Mouse (Mus musculus): ENCODE measurements around the gene Cckbr.

Gene Cckbr

GRCm38 (mm10) chr7:105425424-105426043 lies at the start of gene Cckbr:
Gene Cckbr (plus strand): TSS chr7:105425731.
- DNase-seq (ENCODE audit: low spot score): no peak

GRCm38 (mm10) chr7:105380329-105380728 lies 45.2 kb upstream of the Cckbr start:
- DNase-seq (ENCODE audit: low spot score): no peak

- DNase-seq (ENCODE audit: low spot score): no peak
Observed at GRCm38 (mm10) chr7:105387696-105388095, 37.8 kb upstream of the Cckbr start.

- DNase-seq (ENCODE audit: low spot score): no peak
Observed at GRCm38 (mm10) chr7:105390236-105390635, 35.3 kb upstream of the Cckbr start.

- no peak for DNase-seq (ENCODE audit: low spot score)
Observed at GRCm38 (mm10) chr7:105394606-105395005, 30.9 kb upstream of the Cckbr start.

- no peak for DNase-seq (ENCODE audit: low spot score)
Observed at GRCm38 (mm10) chr7:105395131-105395820, 30.3 kb upstream of the Cckbr start.

GRCm38 (mm10) chr7:105396126-105396525 lies 29.4 kb upstream of the Cckbr start:
- DNase-seq (ENCODE audit: low spot score): no peak

- no peak for DNase-seq (ENCODE audit: low spot score)
Observed at GRCm38 (mm10) chr7:105399058-105399934, 26.2 kb upstream of the Cckbr start.

GRCm38 (mm10) chr7:105399935-105400624 lies 25.5 kb upstream of the Cckbr start, which contains the start of gene Fam160a2:
Gene Fam160a2 (minus strand): TSS chr7:105400054.
- DNase-seq (ENCODE audit: low spot score): peak; percentile 99

GRCm38 (mm10) chr7:105404268-105404667 lies 21.3 kb upstream of the Cckbr start, which contains the start of gene Cnga4:
Gene Cnga4 (plus strand): TSS chr7:105404568.
- no peak for DNase-seq (ENCODE audit: low spot score)

GRCm38 (mm10) chr7:105406322-105406721 lies 19.2 kb upstream of the Cckbr start:
- DNase-seq (ENCODE audit: low spot score): no peak

- DNase-seq (ENCODE audit: low spot score): peak; percentile 75
Observed at GRCm38 (mm10) chr7:105411874-105412632, 13.5 kb upstream of the Cckbr start.

GRCm38 (mm10) chr7:105414385-105414784 lies 11.1 kb upstream of the Cckbr start:
- no peak for DNase-seq (ENCODE audit: low spot score)

- no peak for DNase-seq (ENCODE audit: low spot score)
Observed at GRCm38 (mm10) chr7:105416529-105416928, 9.0 kb upstream of the Cckbr start.

GRCm38 (mm10) chr7:105418106-105418505 lies 7.4 kb upstream of the Cckbr start:
- DNase-seq (ENCODE audit: low spot score): no peak

GRCm38 (mm10) chr7:105420903-105421302 lies 4.6 kb upstream of the Cckbr start:
- DNase-seq (ENCODE audit: low spot score): no peak

GRCm38 (mm10) chr7:105424368-105424767 lies 1.2 kb upstream of the Cckbr start:
- no peak for DNase-seq (ENCODE audit: low spot score)

- no peak for DNase-seq (ENCODE audit: low spot score)
Observed at GRCm38 (mm10) chr7:105426051-105426450, 520 bp downstream of the Cckbr start.

GRCm38 (mm10) chr7:105432058-105432457 lies 6.5 kb downstream of the Cckbr start:
- DNase-seq (ENCODE audit: low spot score): no peak

- DNase-seq (ENCODE audit: low spot score): no peak
Observed at GRCm38 (mm10) chr7:105433859-105434258, 8.3 kb downstream of the Cckbr start.

GRCm38 (mm10) chr7:105434798-105435197 lies 9.3 kb downstream of the Cckbr start:
- no peak for DNase-seq (ENCODE audit: low spot score)
